Mouse (Mus musculus) ES-Bruce4 (cell line): ENCODE measurements around the gene Tgfbi. TPM values are rescaled to one million over a fixed set of nuclear protein-coding genes. Genes with fewer than 3 reads are reported as not detected.

ENCODE experiments used
- H3K27ac ChIP-seq: 2 replicates; pipeline ENCODE4 v1.5.1; 2012; ENCODE audit warnings: low read length, inconsistent platforms; ENCODE audit not compliant: insufficient read depth
- H3K27me3 ChIP-seq: 2 replicates; pipeline ENCODE4 v1.6.1; 2012; ENCODE audit warnings: mild to moderate bottlenecking, low read length, inconsistent platforms; ENCODE audit not compliant: control insufficient read depth, poor library complexity, insufficient read depth, severe bottlenecking
- H3K36me3 ChIP-seq: 2 replicates; pipeline ENCODE4 v1.6.1; 2012; ENCODE audit warnings: inconsistent platforms, mild to moderate bottlenecking, low read length, moderate library complexity; ENCODE audit not compliant: control insufficient read depth, poor library complexity, insufficient read depth, severe bottlenecking
- H3K4me1 ChIP-seq: one replicate; pipeline ENCODE4 v1.8.1; 2011; ENCODE audit warnings: low read length; ENCODE audit not compliant: control insufficient read depth, insufficient read depth
- H3K4me3 ChIP-seq: 2 replicates; pipeline ENCODE4 v1.5.1; 2011; ENCODE audit warnings: low read depth, mild to moderate bottlenecking, low read length
- H3K9ac ChIP-seq: 2 replicates; pipeline ENCODE4 v1.6.1; 2012; ENCODE audit warnings: low read depth, mild to moderate bottlenecking, inconsistent platforms; ENCODE audit not compliant: poor library complexity, severe bottlenecking
- H3K9me3 ChIP-seq: replicated peaks from 2 replicates; pipeline ENCODE4 v1.6.1; 2012; ENCODE audit warnings: mild to moderate bottlenecking, low read length, inconsistent platforms; ENCODE audit not compliant: control insufficient read depth, poor library complexity, insufficient read depth, severe bottlenecking
- CTCF ChIP-seq: IDR thresholded peaks from one replicate; pipeline ENCODE4 v1.8.1; 2011; ENCODE audit warnings: low read depth, low read length
- EP300 ChIP-seq: IDR thresholded peaks from 2 replicates; pipeline ENCODE4 v1.6.1; 2011; ENCODE audit warnings: low read depth, low read length; ENCODE audit not compliant: insufficient read depth
- POLR2A ChIP-seq: IDR thresholded peaks from one replicate; pipeline ENCODE4 v1.8.1; 2011; ENCODE audit warnings: low read length; ENCODE audit not compliant: insufficient read depth
- polyA plus RNA-seq: library from polyadenylated mRNA; stranded (reverse); fragments of >200 nt; gene quantifications from 2 replicates; pipeline ENCODE4 v1.2.4, GENCODE M21; 2011; ENCODE audit warnings: low read depth; ENCODE audit not compliant: missing spikeins, insufficient read depth, insufficient read length

Gene Tgfbi
- polyA plus RNA-seq, 1 experiment = 1.9 TPM

- Histone ChIP-seq H3K4me1 (peaks cover 5% of the 10 kb centered on the region), H3K36me3 (no peaks in the 10 kb centered on the region), H3K9me3 (no peaks in the 10 kb centered on the region), H3K9ac (no peak overlapping the region), H3K27me3 (no peaks in the 10 kb centered on the region), H3K27ac (no peak overlapping the region), H3K4me3 (no peak overlapping the region)
- TF ChIP-seq CTCF = no peak
- TF ChIP-seq POLR2A = no peak
- TF ChIP-seq EP300 = no peak
Measured at GRCm38 (mm10) chr13:56615864-56616263, 6.5 kb downstream of the Tgfbi start.

- Histone ChIP-seq H3K27me3 (no peaks in the 10 kb centered on the region), H3K4me1 (peaks cover 5% of the 10 kb centered on the region), H3K36me3 (no peaks in the 10 kb centered on the region), H3K4me3 (no peak overlapping the region), H3K9me3 (no peaks in the 10 kb centered on the region), H3K27ac (no peak overlapping the region), H3K9ac (no peak overlapping the region)
- TF ChIP-seq POLR2A = no peak
- no peak for TF ChIP-seq CTCF
- no peak for TF ChIP-seq EP300
Measured at GRCm38 (mm10) chr13:56616386-56616785, 7.1 kb downstream of the Tgfbi start.

- H3K36me3 ChIP-seq = no peaks in the 10 kb centered on the region
- H3K27me3 ChIP-seq = no peaks in the 10 kb centered on the region
- H3K4me1 ChIP-seq = peaks cover 3% of the 10 kb centered on the region
- no peak overlapping the region for H3K9ac ChIP-seq
- no peak overlapping the region for H3K4me3 ChIP-seq
- H3K27ac ChIP-seq = no peak overlapping the region
- no peaks in the 10 kb centered on the region for H3K9me3 ChIP-seq
- TF ChIP-seq EP300 (no peak), POLR2A (no peak), CTCF (no peak)
Measured at GRCm38 (mm10) chr13:56617197-56617596, 7.9 kb downstream of the Tgfbi start.

GRCm38 (mm10) chr13:56622201-56622757, 13.0 kb downstream of the Tgfbi start:
- Histone ChIP-seq H3K4me3 (no peak overlapping the region), H3K9me3 (no peaks in the 10 kb centered on the region), H3K36me3 (no peaks in the 10 kb centered on the region), H3K27me3 (no peaks in the 10 kb centered on the region), H3K9ac (no peak overlapping the region), H3K27ac (no peak overlapping the region), H3K4me1 (no peaks in the 10 kb centered on the region)
- TF ChIP-seq CTCF (no peak), EP300 (no peak), POLR2A (no peak)

GRCm38 (mm10) chr13:56626524-56626923, 17.2 kb downstream of the Tgfbi start:
- Histone ChIP-seq H3K36me3 (no peaks in the 10 kb centered on the region), H3K4me1 (no peaks in the 10 kb centered on the region), H3K4me3 (no peak overlapping the region)

GRCm38 (mm10) chr13:56630081-56630480, 20.8 kb downstream of the Tgfbi start:
- Histone ChIP-seq H3K27me3 (no peaks in the 10 kb centered on the region), H3K4me1 (no peaks in the 10 kb centered on the region), H3K4me3 (no peak overlapping the region), H3K9me3 (no peaks in the 10 kb centered on the region), H3K36me3 (no peaks in the 10 kb centered on the region), H3K9ac (no peak overlapping the region), H3K27ac (no peak overlapping the region)
- TF ChIP-seq EP300 (no peak), CTCF (no peak), POLR2A (no peak)

More at GRCm38 (mm10) chr13:56626524-56626923, 17.2 kb downstream of the Tgfbi start:
- no peak overlapping the region for H3K9ac ChIP-seq
- no peaks in the 10 kb centered on the region for H3K9me3 ChIP-seq
- H3K27me3 ChIP-seq = no peaks in the 10 kb centered on the region
- no peak for TF ChIP-seq CTCF
- no peak for TF ChIP-seq EP300
- no peak for TF ChIP-seq POLR2A
- no peak overlapping the region for H3K27ac ChIP-seq
